Mouse (Mus musculus): ENCODE results near the gene Foxa1.

DNA sequence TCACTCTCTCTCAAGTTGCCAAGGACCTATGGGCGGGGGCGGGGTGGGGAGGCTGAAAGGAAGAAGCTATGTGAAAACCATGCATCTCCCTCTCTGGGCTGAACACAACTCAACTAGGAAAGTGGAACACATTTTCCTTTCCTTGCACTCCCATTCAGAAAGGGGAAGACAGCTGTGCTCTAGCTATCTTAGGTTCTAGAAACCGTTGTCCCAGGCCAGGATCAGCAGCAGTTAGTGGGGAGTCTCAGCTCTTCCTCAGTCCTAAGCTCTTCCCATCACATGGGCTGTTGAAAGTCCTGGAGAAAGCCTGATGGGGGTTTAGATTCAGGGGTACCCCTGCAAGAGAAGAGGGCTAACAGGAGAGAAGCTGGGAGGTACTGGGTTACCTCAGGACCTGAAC is 7.4 kb upstream of the Foxa1 start:
- TF ChIP-seq POLR2A (IDR thresholded peaks at IDR 0.05; ENCODE audit: extremely low read depth, insufficient read depth, low read length) (no peak), CTCF (IDR thresholded peaks at IDR 0.05; ENCODE audit: extremely low read depth, insufficient read depth, low read length) (no peak)

Data from cortical plate, adult 2 months (tissue).